Mouse (Mus musculus) CD4-positive, CD25-positive, alpha-beta regulatory T cell (primary cell): ENCODE results near the gene Kif26a. TPM values are rescaled to one million over a fixed set of nuclear protein-coding genes. Genes with fewer than 3 reads are reported as not detected.

Source experiments
- polyA plus RNA-seq: library from polyadenylated mRNA; unstranded; fragments of 100-300 nt; shearing (Covaris generic); gene quantifications from one replicate; pipeline ENCODE4 v1.2.1, GENCODE M21; 2017

Kif26a gene
- not detected for polyA plus RNA-seq

DNA sequence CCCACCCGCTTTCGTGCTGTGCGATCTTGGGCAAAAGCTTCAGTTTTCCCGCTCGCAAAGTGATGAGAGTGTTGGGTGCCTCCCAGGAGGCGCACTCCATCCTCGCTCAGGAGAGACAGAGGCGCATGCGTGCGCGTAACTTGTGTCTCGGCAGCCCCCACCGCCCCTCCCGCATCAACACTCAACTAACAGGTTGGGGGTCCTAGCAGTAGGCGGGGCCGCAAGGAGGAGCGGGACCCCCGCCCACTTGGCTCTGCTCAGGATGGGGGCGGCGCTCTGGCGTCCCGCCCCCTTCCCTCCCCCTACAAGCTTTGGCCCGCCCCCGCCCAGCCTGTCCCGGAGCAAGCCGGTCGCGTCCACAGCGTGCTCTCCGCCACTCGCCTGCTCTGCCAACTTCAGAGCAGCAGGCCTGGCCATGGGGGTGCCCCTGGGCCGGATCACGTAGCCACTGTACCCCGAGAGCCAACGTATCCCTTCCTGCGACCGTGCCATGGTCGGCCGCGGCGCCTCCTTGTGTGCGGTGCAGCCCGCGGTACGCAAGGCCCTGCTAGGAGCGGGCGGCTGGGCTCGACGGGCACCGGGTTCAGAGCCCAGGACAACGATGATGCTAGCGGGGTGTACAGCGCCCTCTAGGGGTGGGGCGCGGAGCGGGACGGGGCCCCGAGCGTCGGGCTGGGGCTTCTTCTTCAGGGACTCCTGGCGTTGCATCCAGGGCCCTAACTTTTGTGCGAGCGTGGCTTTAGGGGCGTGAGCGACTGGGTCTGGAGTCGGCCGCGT is at the start of gene Kif26a:
TSS of gene Kif26a (plus strand) at position 334 of the 777 bp plus-strand sequence.

DNA sequence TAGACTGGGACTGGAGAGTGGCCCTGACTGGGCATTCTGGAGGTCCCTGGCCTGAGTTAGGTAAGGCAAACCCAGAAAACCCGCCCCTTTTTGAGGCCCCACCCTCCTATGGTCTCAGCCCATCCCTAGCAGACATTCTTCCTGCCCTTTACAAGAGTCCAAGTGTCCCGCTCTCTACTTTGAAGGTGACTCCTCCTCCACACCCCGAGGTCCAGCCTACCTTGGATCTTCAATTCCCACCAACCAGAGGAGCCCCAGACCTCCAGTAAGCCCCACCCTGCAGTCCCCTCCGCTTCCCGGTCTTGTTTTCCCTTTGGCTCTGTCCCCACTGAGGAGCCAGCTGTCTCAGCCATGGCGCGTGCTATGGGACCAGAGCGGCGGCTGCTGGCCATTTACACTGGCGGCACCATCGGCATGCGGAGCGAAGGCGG is 39.5 kb upstream of the Kif26a start, which contains the start of gene Aspg:
TSS of gene Aspg (plus strand) at position 139 of the 431 bp plus-strand sequence.

Other genes starting within 250 kb of the Kif26a start
- gene Ppp1r13b, start 238.1 kb upstream of the Kif26a start, polyA plus RNA-seq: 75.9 TPM
- 231 TPM for gene Atp5mpl, start 179.2 kb upstream of the Kif26a start, polyA plus RNA-seq
- gene Tdrd9, start 174.6 kb upstream of the Kif26a start, polyA plus RNA-seq: not detected
- gene Rd3l, start 164.9 kb upstream of the Kif26a start, polyA plus RNA-seq: not detected
- gene Aspg, start 39.5 kb upstream of the Kif26a start, polyA plus RNA-seq: not detected